Mouse (Mus musculus) midbrain, embryonic 12.5 days (tissue): ENCODE results near the gene Map3k1. TPM values are rescaled to one million over a fixed set of nuclear protein-coding genes. Genes with fewer than 3 reads are reported as not detected.
"Not testable (repeated sequence)": the region's sequence is repeated elsewhere in the genome, so short reads cannot be mapped to it uniquely, and the experiment has no call there.

Experiments used
- ATAC-seq: fragments of 200-750 bp; cut with Nextera tagmentation; 2 replicates; pipeline ENCODE4 v1.8.0; 2017; ENCODE audit warnings: low read depth, moderate TSS enrichment, moderate library complexity; ENCODE audit not compliant: low FRiP score
- H3K27ac ChIP-seq: fragments of 300-500 bp; sonication (generic); replicated peaks from 2 replicates; pipeline ENCODE4 v1.5.1; 2016; ENCODE audit warnings: mild to moderate bottlenecking
- H3K27me3 ChIP-seq: fragments of 300-500 bp; sonication (generic); 2 replicates; pipeline ENCODE4 v1.6.1; 2016; ENCODE audit warnings: mild to moderate bottlenecking
- H3K36me3 ChIP-seq: fragments of 300-500 bp; sonication (generic); 2 replicates; pipeline ENCODE4 v1.6.1; 2016
- H3K4me1 ChIP-seq: fragments of 300-500 bp; sonication (generic); 2 replicates; pipeline ENCODE4 v1.6.1; 2016
- H3K4me2 ChIP-seq: fragments of 300-500 bp; sonication (generic); replicated peaks from 2 replicates; pipeline ENCODE4 v1.6.1; 2016; ENCODE audit warnings: mild to moderate bottlenecking, moderate library complexity
- H3K4me3 ChIP-seq: fragments of 300-500 bp; sonication (generic); 2 replicates; pipeline ENCODE4 v1.5.1; 2016; ENCODE audit warnings: mild to moderate bottlenecking
- H3K9ac ChIP-seq: fragments of 300-500 bp; sonication (generic); replicated peaks from 2 replicates; pipeline ENCODE4 v1.6.1; 2016; ENCODE audit warnings: mild to moderate bottlenecking, moderate library complexity
- H3K9me3 ChIP-seq: fragments of 300-500 bp; sonication (generic); 2 replicates; pipeline ENCODE4 v1.6.1; 2016; ENCODE audit warnings: mild to moderate bottlenecking
- WGBS: fragments of 180-500 bp; shearing (Covaris S2); methylation state at CpG from one replicate; pipeline ENCODE4 v1.1.7; 2016; 5-methylcytosine and 5-hydroxymethylcytosine counted together
- polyA plus RNA-seq: library from polyadenylated mRNA; unstranded; fragments of >200 nt; fragmentation: Nextera tagmentation; extraction: Ambion mirVana; gene quantifications from 2 replicates; pipeline ENCODE4 v1.2.1, GENCODE M21; 2016

Map3k1 gene
- polyA plus RNA-seq, 1 experiment from 2014 or later: 14.0 TPM

- H3K4me3 ChIP-seq, H3K9me3 ChIP-seq, H3K27me3 ChIP-seq, H3K9ac ChIP-seq, H3K4me1 ChIP-seq, ATAC-seq, H3K27ac ChIP-seq, H3K4me2 ChIP-seq: not testable (repeated sequence)
- WGBS: 93% methylated on average over 4 of the region's 4 CpGs
- peaks cover 75% of the 10 kb centered on the region for H3K36me3 ChIP-seq
Observed at GRCm38 (mm10) chr13:111703952-111704351, 104.8 kb downstream of the Map3k1 start.

- no peaks in the 10 kb centered on the region for H3K4me1 ChIP-seq
- no peaks in the 10 kb centered on the region for H3K27me3 ChIP-seq
- H3K4me2 ChIP-seq: no peak overlapping the region
- ATAC-seq: no peak
- H3K9ac ChIP-seq: no peak overlapping the region
- H3K27ac ChIP-seq: no peak overlapping the region
- WGBS: 97% methylated on average over 10 of the region's 10 CpGs
- H3K9me3 ChIP-seq: no peaks in the 10 kb centered on the region
- no peak overlapping the region for H3K4me3 ChIP-seq
- H3K36me3 ChIP-seq: peaks cover 69% of the 10 kb centered on the region
Observed at GRCm38 (mm10) chr13:111703396-111703795, 105.4 kb downstream of the Map3k1 start.

Other genes with a start within 250 kb of the Map3k1 start
- gene Gm10198, start 216.2 kb downstream of the Map3k1 start, polyA plus RNA-seq: not detected in 2 replicates
- gene Mier3, start 128.0 kb downstream of the Map3k1 start, polyA plus RNA-seq: 25.6 and 26.0 TPM in 2 replicates